Mouse (Mus musculus) CH12.LX (cell line): Measurements from ENCODE around the gene Hs1bp3. TPM values are rescaled to one million over a fixed set of nuclear protein-coding genes. Genes with fewer than 3 reads are reported as not detected.
A peak's percentile ranks its signal among the peaks of the same experiment; 100 is the strongest.

ENCODE experiments used
- DNase-seq: peaks from one replicate; pipeline ENCODE4 v3.0.0-alpha.2; 2013; ENCODE audit errors: extremely low read depth
- H3K27ac ChIP-seq: 2 replicates; pipeline ENCODE4 v1.5.1; 2012; ENCODE audit warnings: low read depth, mild to moderate bottlenecking, control low read depth, moderate library complexity; ENCODE audit not compliant: insufficient read depth
- H3K27me3 ChIP-seq: replicated peaks from 2 replicates; pipeline ENCODE3; 2012; ENCODE audit warnings: inconsistent platforms
- H3K36me3 ChIP-seq, 2 experiments: replicated peaks in 1 of 2; 2 replicates each; pipeline versions ENCODE3 to v1.6.1; 2012; ENCODE audit warnings: inconsistent platforms in 1 of 2, low read length in 1 of 2, mild to moderate bottlenecking in 1 of 2, mixed read lengths in 1 of 2, moderate library complexity in 1 of 2; ENCODE audit not compliant: control insufficient read depth in 1 of 2, insufficient read depth in 1 of 2
- H3K4me1 ChIP-seq, 2 experiments: 2 replicates each; pipeline ENCODE4 v1.6.1; 2012; ENCODE audit warnings: inconsistent platforms in 1 of 2, moderate library complexity in 1 of 2; ENCODE audit not compliant: insufficient read depth in 2 of 2, control insufficient read depth in 1 of 2
- H3K4me2 ChIP-seq: 2 replicates; pipeline ENCODE4 v1.6.1; 2012; ENCODE audit warnings: low read depth, mild to moderate bottlenecking, control low read depth; ENCODE audit not compliant: poor library complexity, insufficient read depth, severe bottlenecking
- H3K4me3 ChIP-seq, 3 experiments: fragments of 150-350 bp in 1 of 3; sonication (generic) in 1 of 3; replicated peaks in 1 of 3; 2 replicates each; pipeline versions ENCODE3 to v1.5.1; 2011 to 2012; ENCODE audit warnings: low read depth in 2 of 3, low read length in 2 of 3, mild to moderate bottlenecking in 2 of 3, moderate library complexity in 2 of 3, control low read depth in 1 of 3, improper control_type of control experiment in 1 of 3, inconsistent platforms in 1 of 3, mixed read lengths in 1 of 3; ENCODE audit not compliant: poor library complexity in 1 of 3
- H3K79me2 ChIP-seq: replicated peaks from 2 replicates; pipeline ENCODE4 v1.6.1; 2012; ENCODE audit warnings: mild to moderate bottlenecking, moderate library complexity; ENCODE audit not compliant: control insufficient read depth, poor library complexity, insufficient read depth, severe bottlenecking; ENCODE audit errors: extremely low read depth
- H3K9ac ChIP-seq: 2 replicates; pipeline ENCODE4 v1.6.1; 2012; ENCODE audit warnings: low read depth, mild to moderate bottlenecking, control low read depth, moderate library complexity; ENCODE audit not compliant: insufficient read depth
- H3K9me3 ChIP-seq: replicated peaks from 2 replicates; pipeline ENCODE3; 2012; ENCODE audit warnings: low read length, inconsistent platforms, mixed read lengths
- CHD1 ChIP-seq: IDR thresholded peaks from 2 replicates; pipeline ENCODE4 v1.6.1; 2012; ENCODE audit warnings: low read depth, low read length, improper control_type of control experiment, inconsistent platforms
- CTCF ChIP-seq, 2 experiments: IDR thresholded peaks in 1 of 2; conservative IDR thresholded peaks in 1 of 2; 2 replicates each; pipeline ENCODE4 v1.5.1; 2011 to 2012; ENCODE audit warnings: low read depth in 2 of 2, low read length in 2 of 2, improper control_type of control experiment in 1 of 2, inconsistent platforms in 1 of 2, mild to moderate bottlenecking in 1 of 2, moderate library complexity in 1 of 2
- E2F4 ChIP-seq: IDR thresholded peaks from 2 replicates; pipeline ENCODE4 v1.6.1; 2011; ENCODE audit warnings: low read depth, low read length, improper control_type of control experiment; ENCODE audit not compliant: insufficient replicate concordance
- ELF1 ChIP-seq: IDR thresholded peaks from 2 replicates; pipeline ENCODE4 v1.6.1; 2014; ENCODE audit warnings: low read depth, mild to moderate bottlenecking, inconsistent platforms, low read length, improper control_type of control experiment
- ETS1 ChIP-seq: conservative IDR thresholded peaks from 2 replicates; pipeline ENCODE4 v1.6.1; 2012; ENCODE audit warnings: low read depth, mild to moderate bottlenecking, inconsistent platforms, low read length, improper control_type of control experiment, moderate library complexity
- HCFC1 ChIP-seq: IDR thresholded peaks from 2 replicates; pipeline ENCODE4 v1.6.1; 2012; ENCODE audit warnings: low read depth, mild to moderate bottlenecking, inconsistent platforms, low read length, improper control_type of control experiment
- IRF4 ChIP-seq: IDR thresholded peaks from 2 replicates; pipeline ENCODE4 v1.6.1; 2014; ENCODE audit warnings: low read depth, mild to moderate bottlenecking, inconsistent platforms, low read length, improper control_type of control experiment
- JUN ChIP-seq: IDR thresholded peaks from 2 replicates; pipeline ENCODE4 v1.6.1; 2011; ENCODE audit warnings: low read depth, mild to moderate bottlenecking, low read length, improper control_type of control experiment, moderate library complexity; ENCODE audit not compliant: insufficient read depth
- MYC ChIP-seq: IDR thresholded peaks from 2 replicates; pipeline ENCODE4 v1.6.1; 2011; ENCODE audit warnings: low read depth, mild to moderate bottlenecking, improper control_type of control experiment, low read length
- NELFE ChIP-seq: IDR thresholded peaks from 2 replicates; pipeline ENCODE4 v1.6.1; 2011; ENCODE audit warnings: low read depth, low read length, improper control_type of control experiment
- NRF1 ChIP-seq: IDR thresholded peaks from 2 replicates; pipeline ENCODE4 v1.6.1; 2014; ENCODE audit warnings: low read depth, mild to moderate bottlenecking, inconsistent platforms, low read length, improper control_type of control experiment, moderate library complexity
- PAX5 ChIP-seq: IDR thresholded peaks from 2 replicates; pipeline ENCODE4 v1.6.1; 2012; ENCODE audit warnings: low read length, inconsistent platforms, mixed read lengths
- POLR2AphosphoS2 ChIP-seq: IDR thresholded peaks from 2 replicates; pipeline ENCODE4 v1.6.1; 2011; ENCODE audit warnings: low read depth, low read length, improper control_type of control experiment
- RAD21 ChIP-seq: IDR thresholded peaks from 2 replicates; pipeline ENCODE4 v1.6.1; 2011; ENCODE audit warnings: low read depth, mild to moderate bottlenecking, low read length, improper control_type of control experiment, moderate library complexity
- RCOR1 ChIP-seq: conservative IDR thresholded peaks from 2 replicates; pipeline ENCODE4 v1.6.1; 2012; ENCODE audit warnings: low read depth, mild to moderate bottlenecking, inconsistent platforms, low read length, improper control_type of control experiment
- SIN3A ChIP-seq: IDR thresholded peaks from 2 replicates; pipeline ENCODE4 v1.6.1; 2012; ENCODE audit warnings: low read length, improper control_type of control experiment, inconsistent platforms
- TBP ChIP-seq: conservative IDR thresholded peaks from 2 replicates; pipeline ENCODE4 v1.6.1; 2011; ENCODE audit warnings: low read depth, low read length, improper control_type of control experiment
- TCF12 ChIP-seq: IDR thresholded peaks from 2 replicates; pipeline ENCODE4 v1.6.1; 2014; ENCODE audit warnings: low read depth, mild to moderate bottlenecking, inconsistent platforms, low read length, improper control_type of control experiment
- UBTF ChIP-seq: IDR thresholded peaks from 2 replicates; pipeline ENCODE4 v1.6.1; 2012; ENCODE audit warnings: low read depth, mild to moderate bottlenecking, inconsistent platforms, low read length, improper control_type of control experiment, moderate library complexity
- USF1 ChIP-seq: IDR thresholded peaks from 2 replicates; pipeline ENCODE4 v1.6.1; 2014; ENCODE audit warnings: low read depth, mild to moderate bottlenecking, inconsistent platforms, low read length, improper control_type of control experiment
- USF2 ChIP-seq: conservative IDR thresholded peaks from 2 replicates; pipeline ENCODE4 v1.6.1; 2011; ENCODE audit warnings: low read depth, low read length, improper control_type of control experiment
- ZC3H11A ChIP-seq: IDR thresholded peaks from 2 replicates; pipeline ENCODE4 v1.6.1; 2012; ENCODE audit warnings: low read depth, mild to moderate bottlenecking, inconsistent platforms, low read length, improper control_type of control experiment
- ZMIZ1 ChIP-seq: IDR thresholded peaks from 2 replicates; pipeline ENCODE4 v1.6.1; 2012; ENCODE audit warnings: low read depth, mild to moderate bottlenecking, inconsistent platforms, low read length, improper control_type of control experiment
- ZNF384 ChIP-seq: IDR thresholded peaks from 2 replicates; pipeline ENCODE4 v1.6.1; 2012; ENCODE audit warnings: low read depth, low read length, improper control_type of control experiment, inconsistent platforms
- dilution Hi-C: fragments of 300-500 bp; cut with MboI; formaldehyde crosslinking; loops from 2 replicates; pipeline ENCODE4 v1.14.3; 2020; ENCODE audit warnings: low sequenced_read_pairs; ENCODE audit not compliant: extremely low pct_unique_long_range_greater_than_20kb, extremely low pct_ligation_motif_present
- in situ Hi-C: fragments of 300-500 bp; cut with MboI; formaldehyde crosslinking; loops from 3 replicates; pipeline ENCODE4 v1.14.3; 2019; ENCODE audit warnings: low sequenced_read_pairs, low pct_ligation_motif_present, low pct_unique_long_range_greater_than_20kb, mixed read lengths
- polyA plus RNA-seq: library from polyadenylated mRNA; unstranded; fragments of >175 nt; gene quantifications from 2 replicates; pipeline ENCODE4 v1.2.1, GENCODE M21; 2012; ENCODE audit warnings: low read depth; ENCODE audit not compliant: insufficient read length
- total RNA-seq, 2 experiments: library from RNA; depleted of rRNA; stranded (reverse); fragments of 300-350 nt in 1 of 2; fragments of >200 nt in 1 of 2; gene quantifications; 2 replicates each; pipeline ENCODE4 v1.2.3; 2012 to 2014

Gene Hs1bp3
- total and polyA plus RNA-seq, 3 experiments, result 2.6 to 10.1 (median 4.7) TPM

GRCm38 (mm10) chr12:8353071-8353470, 39.8 kb downstream of the Hs1bp3 start (continued):
- TF ChIP-seq ZNF384, result peak; percentile 33; the same call in 1 of the 2 replicates
- peak; percentile 100 for TF ChIP-seq UBTF
- peak; percentile 100 for TF ChIP-seq TCF12
- no peak for TF ChIP-seq CTCF (conservative IDR thresholded peaks at IDR 0.05 in 1 of 2, IDR thresholded peaks at IDR 0.05 in 1 of 2; ENCODE audit: low read depth in 2 of 2, low read length in 2 of 2)
- TF ChIP-seq SIN3A, result peak; percentile 92
- peak; percentile 70 for TF ChIP-seq NELFE
- TF ChIP-seq HCFC1, result peak; percentile 44; the same call in 1 of the 2 replicates
- TF ChIP-seq USF2, result no peak
- TF ChIP-seq POLR2AphosphoS2, result no peak
- TF ChIP-seq ZC3H11A, result no peak
- peak; percentile 93 for TF ChIP-seq IRF4
- no peak for TF ChIP-seq E2F4

GRCm38 (mm10) chr12:8354187-8354586, 41.0 kb downstream of the Hs1bp3 start:
- no peak for DNase-seq
- no peak overlapping the region for H3K4me2 ChIP-seq
- dilution Hi-C loops, result no loop called here
- H3K9me3 ChIP-seq, result peaks cover 5% of the 10 kb centered on the region
- H3K4me3 ChIP-seq, result no peak overlapping the region
- peaks cover 27 to 78% of the 10 kb centered on the region in 2 experiments for H3K4me1 ChIP-seq
- H3K27me3 ChIP-seq, result no peaks in the 10 kb centered on the region
- TF ChIP-seq NRF1, result no peak
- no peak for TF ChIP-seq RCOR1
- no peak for TF ChIP-seq ZMIZ1
- no peak for TF ChIP-seq JUN
- no peak for TF ChIP-seq PAX5
- TF ChIP-seq CHD1, result no peak
- no peak for TF ChIP-seq RAD21
- TF ChIP-seq ELF1, result no peak
- TF ChIP-seq MYC, result no peak
- no peak for TF ChIP-seq ETS1
- no peak for TF ChIP-seq TBP
- TF ChIP-seq UBTF, result no peak
- no peak for TF ChIP-seq USF1
- no peak for TF ChIP-seq CTCF (conservative IDR thresholded peaks at IDR 0.05 in 1 of 2, IDR thresholded peaks at IDR 0.05 in 1 of 2; ENCODE audit: low read depth in 2 of 2, low read length in 2 of 2)
- H3K27ac ChIP-seq, result peak overlapping the region; percentile 98
- in situ Hi-C loops, result no loop called here
- no peaks in the 10 kb centered on the region for H3K79me2 ChIP-seq
- H3K9ac ChIP-seq, result no peak overlapping the region
- H3K36me3 ChIP-seq, result no peaks in the 10 kb centered on the region
